Mouse (Mus musculus): Measurements from ENCODE around the gene Olfr361. TPM values are rescaled to one million over a fixed set of nuclear protein-coding genes. Genes with fewer than 3 reads are reported as not detected.
"Not testable (repeated sequence)": the region's sequence is repeated elsewhere in the genome, so short reads cannot be mapped to it uniquely, and the experiment has no call there.

Olfr361 gene
- total RNA-seq (2015) = not detected in 2 replicates
- total RNA-seq (2017) = not detected in 2 replicates

DNA sequence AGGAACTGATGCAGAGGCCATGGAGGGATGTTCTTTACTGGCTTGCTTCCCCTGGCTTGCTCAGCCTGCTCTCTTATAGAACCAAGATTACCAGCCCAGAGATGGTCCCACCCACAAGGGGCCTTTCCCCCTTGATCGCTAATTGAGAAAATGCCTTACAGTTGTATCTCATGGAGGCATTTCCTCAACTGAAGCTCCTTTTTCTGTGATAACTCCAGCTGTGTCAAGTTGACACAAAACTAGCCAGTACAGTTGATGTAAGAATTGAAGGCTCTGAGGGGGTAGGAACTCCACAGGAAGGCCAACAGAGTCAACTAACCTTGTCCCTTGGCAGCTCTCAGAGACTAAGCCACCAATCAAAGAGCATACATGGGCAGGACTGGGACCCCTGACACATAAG lies at the start of gene Olfr361:
Olfr361 (minus strand) TSS at position 101 of the 400 bp plus-strand sequence.
- ATAC-seq (ENCODE audit: poor library complexity, severe bottlenecking) = not testable (repeated sequence)

DNA sequence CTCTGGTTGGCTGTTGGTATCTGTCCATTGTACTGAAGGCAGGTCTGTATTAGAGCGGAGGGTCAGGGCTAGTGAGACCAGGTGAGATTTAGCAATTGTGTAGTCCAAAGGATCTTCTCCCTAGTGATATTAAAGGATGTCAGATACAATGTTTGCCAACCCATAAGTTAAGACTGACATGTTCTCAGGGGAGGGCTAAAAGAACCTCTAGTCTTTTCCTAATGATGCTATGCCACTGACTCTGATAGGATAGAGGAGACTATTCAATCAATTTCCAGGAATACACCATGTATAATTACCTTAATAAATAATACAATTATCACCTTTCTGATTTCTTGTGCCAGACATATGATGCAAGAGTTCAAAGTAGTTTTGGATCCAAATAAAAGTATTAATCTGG lies 28.7 kb upstream of the Olfr361 start, which contains the start of gene Olfr362:
Olfr362 (minus strand) TSS at position 101 of the 400 bp plus-strand sequence.
- ATAC-seq (ENCODE audit: poor library complexity, severe bottlenecking) = no peak

DNA sequence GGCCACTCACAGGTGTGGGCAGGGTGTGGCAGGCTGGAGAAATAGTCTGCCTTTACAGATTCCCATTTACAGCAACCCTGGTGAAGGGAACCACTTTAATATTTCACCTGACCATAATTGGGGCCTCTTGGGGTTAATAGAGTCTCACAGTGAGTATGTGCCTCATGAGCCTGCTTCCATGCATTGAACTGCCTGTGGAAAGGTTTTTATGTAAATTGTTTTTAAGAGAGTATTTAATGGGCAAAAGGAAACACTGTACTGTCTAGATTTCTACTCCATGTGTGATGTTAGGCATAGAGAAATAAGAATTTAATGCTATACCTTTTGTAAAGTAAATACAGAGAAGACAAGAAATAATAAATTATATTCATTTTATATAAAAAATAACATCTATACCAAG lies 23.6 kb downstream of the Olfr361 start, which contains the start of gene Olfr360:
Olfr360 (plus strand) TSS at position 301 of the 400 bp plus-strand sequence.
- no peak for ATAC-seq (ENCODE audit: poor library complexity, severe bottlenecking)

Other genes starting within 250 kb of the Olfr361 start
- not detected in 2 replicates for gene Olfr350, start 243.0 kb downstream of the Olfr361 start, total RNA-seq (2015)
- not detected in 2 replicates for gene Olfr350, start 243.0 kb downstream of the Olfr361 start, total RNA-seq (2017)
- not detected in 2 replicates for gene Olfr351, start 226.6 kb downstream of the Olfr361 start, total RNA-seq (2015)
- not detected in 2 replicates for gene Olfr351, start 226.6 kb downstream of the Olfr361 start, total RNA-seq (2017)
- not detected in 2 replicates for gene Olfr352, start 220.8 kb downstream of the Olfr361 start, total RNA-seq (2015)
- gene Olfr352, start 220.8 kb downstream of the Olfr361 start, total RNA-seq (2017) = not detected in 2 replicates
- not detected in 2 replicates for gene Olfr353, start 196.4 kb downstream of the Olfr361 start, total RNA-seq (2015)
- gene Olfr353, start 196.4 kb downstream of the Olfr361 start, total RNA-seq (2017) = not detected in 2 replicates
- gene Olfr354, start 183.6 kb downstream of the Olfr361 start, total RNA-seq (2015) = not detected in 2 replicates
- not detected in 2 replicates for gene Olfr354, start 183.6 kb downstream of the Olfr361 start, total RNA-seq (2017)
- not detected in 2 replicates for gene Olfr355, start 160.4 kb downstream of the Olfr361 start, total RNA-seq (2015)
- gene Olfr355, start 160.4 kb downstream of the Olfr361 start, total RNA-seq (2017) = not detected in 2 replicates
- gene Olfr356, start 152.2 kb downstream of the Olfr361 start, total RNA-seq (2015) = not detected in 2 replicates
- gene Olfr356, start 152.2 kb downstream of the Olfr361 start, total RNA-seq (2017) = not detected in 2 replicates
- gene Olfr357, start 95.5 kb downstream of the Olfr361 start, total RNA-seq (2015) = not detected in 2 replicates
- not detected in 2 replicates for gene Olfr357, start 95.5 kb downstream of the Olfr361 start, total RNA-seq (2017)
- not detected in 2 replicates for gene Olfr358, start 80.0 kb downstream of the Olfr361 start, total RNA-seq (2015)
- not detected in 2 replicates for gene Olfr358, start 80.0 kb downstream of the Olfr361 start, total RNA-seq (2017)
- gene Olfr360, start 23.5 kb downstream of the Olfr361 start, total RNA-seq (2015) = not detected in 2 replicates
- gene Olfr360, start 23.5 kb downstream of the Olfr361 start, total RNA-seq (2017) = not detected in 2 replicates
- gene Olfr362, start 28.6 kb upstream of the Olfr361 start, total RNA-seq (2015) = not detected in 2 replicates
- gene Olfr362, start 28.6 kb upstream of the Olfr361 start, total RNA-seq (2017) = not detected in 2 replicates
- not detected in 2 replicates for gene Olfr364-ps1, start 50.0 kb upstream of the Olfr361 start, total RNA-seq (2015)
- not detected in 2 replicates for gene Olfr364-ps1, start 50.0 kb upstream of the Olfr361 start, total RNA-seq (2017)
- not detected in 2 replicates for gene Olfr365, start 98.9 kb upstream of the Olfr361 start, total RNA-seq (2015)
- not detected in 2 replicates for gene Olfr365, start 98.9 kb upstream of the Olfr361 start, total RNA-seq (2017)
- gene Olfr366, start 122.3 kb upstream of the Olfr361 start, total RNA-seq (2015) = not detected in 2 replicates
- not detected in 2 replicates for gene Olfr366, start 122.3 kb upstream of the Olfr361 start, total RNA-seq (2017)
- not detected in 2 replicates for gene Olfr368, start 237.2 kb upstream of the Olfr361 start, total RNA-seq (2015)
- gene Olfr368, start 237.2 kb upstream of the Olfr361 start, total RNA-seq (2017) = not detected in 2 replicates

Data from megakaryocyte, adult 5-6 weeks (primary cell).